Mouse (Mus musculus): ENCODE data around the gene Sart3.

Sart3 gene

DNA sequence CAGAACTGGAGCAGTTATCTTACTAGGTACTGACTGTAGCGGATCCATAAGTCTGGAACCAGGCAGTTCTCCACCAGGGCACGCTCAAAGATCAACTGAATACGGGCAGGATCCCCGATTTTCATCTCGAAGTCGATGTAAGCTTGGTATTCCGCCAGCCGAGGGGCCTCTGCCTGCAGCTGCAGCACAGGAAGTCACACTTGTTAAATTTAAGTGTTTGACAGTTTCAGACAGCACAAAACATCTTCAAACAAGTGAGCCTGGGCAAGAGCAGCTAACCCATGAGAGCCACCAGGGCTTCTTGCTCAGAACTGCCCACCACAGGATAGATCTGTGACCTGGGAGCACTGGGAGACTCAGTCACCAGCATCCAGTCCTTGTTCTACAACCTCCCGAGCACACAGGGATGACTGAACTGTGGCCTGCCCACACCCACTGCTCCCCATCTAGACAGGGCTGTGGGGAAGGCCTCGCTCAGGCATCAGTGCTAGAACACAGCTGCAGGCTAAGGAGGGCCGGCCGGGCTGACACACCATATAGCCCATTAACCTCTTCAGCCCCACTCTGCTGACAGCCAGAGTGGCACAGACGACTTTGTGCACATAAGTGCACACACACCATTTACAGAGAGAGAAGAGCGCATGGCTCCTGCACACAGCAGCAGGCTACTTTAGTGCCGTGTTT is 16.8 kb downstream of the Sart3 start:
- H3K36me3 ChIP-seq (ENCODE audit: control insufficient read depth, insufficient read depth, low read length, poor library complexity, severe bottlenecking), result peaks cover 17% of the 10 kb centered on the region
- DNase-seq (ENCODE audit: low read depth, low spot score), result no peak
- no peaks in the 10 kb centered on the region for H3K27me3 ChIP-seq (ENCODE audit: control insufficient read depth, insufficient read depth, low read length, poor library complexity, severe bottlenecking)

DNA sequence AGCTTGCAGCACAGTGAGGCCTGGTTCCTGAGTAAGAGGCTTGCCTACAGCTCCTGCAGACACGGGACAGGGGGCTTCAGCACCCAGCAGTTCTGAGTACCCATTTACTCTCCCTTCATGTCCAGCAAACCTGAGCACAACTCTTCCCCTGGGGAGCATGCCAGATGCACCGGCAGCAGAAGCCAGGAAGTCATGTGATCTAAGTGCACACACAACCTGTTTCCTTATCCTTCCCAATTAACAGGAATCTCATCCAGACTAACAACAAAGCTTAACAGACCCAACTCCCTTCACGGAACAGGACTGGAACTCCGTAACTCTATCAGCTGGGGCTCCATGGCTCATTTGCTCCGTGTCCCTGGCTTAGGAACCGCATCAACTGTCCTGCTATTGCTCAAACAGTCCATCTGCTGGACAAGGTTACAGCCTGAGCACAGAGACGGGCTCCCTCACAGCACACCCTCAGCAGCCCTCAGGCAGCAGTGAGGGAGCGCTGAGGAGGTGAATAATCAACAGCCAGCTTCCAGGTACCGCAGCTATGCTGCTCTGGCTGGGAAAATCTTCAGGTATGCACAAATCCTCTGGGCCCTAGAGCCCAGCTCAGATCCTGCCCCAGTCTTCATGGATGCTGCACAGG is 20.7 kb downstream of the Sart3 start:
- no peak for DNase-seq (ENCODE audit: low read depth, low spot score)
- Histone ChIP-seq H3K27me3 (ENCODE audit: control insufficient read depth, insufficient read depth, low read length, poor library complexity, severe bottlenecking) (no peaks in the 10 kb centered on the region), H3K36me3 (ENCODE audit: control insufficient read depth, insufficient read depth, low read length, poor library complexity, severe bottlenecking) (peaks cover 20% of the 10 kb centered on the region)

DNA sequence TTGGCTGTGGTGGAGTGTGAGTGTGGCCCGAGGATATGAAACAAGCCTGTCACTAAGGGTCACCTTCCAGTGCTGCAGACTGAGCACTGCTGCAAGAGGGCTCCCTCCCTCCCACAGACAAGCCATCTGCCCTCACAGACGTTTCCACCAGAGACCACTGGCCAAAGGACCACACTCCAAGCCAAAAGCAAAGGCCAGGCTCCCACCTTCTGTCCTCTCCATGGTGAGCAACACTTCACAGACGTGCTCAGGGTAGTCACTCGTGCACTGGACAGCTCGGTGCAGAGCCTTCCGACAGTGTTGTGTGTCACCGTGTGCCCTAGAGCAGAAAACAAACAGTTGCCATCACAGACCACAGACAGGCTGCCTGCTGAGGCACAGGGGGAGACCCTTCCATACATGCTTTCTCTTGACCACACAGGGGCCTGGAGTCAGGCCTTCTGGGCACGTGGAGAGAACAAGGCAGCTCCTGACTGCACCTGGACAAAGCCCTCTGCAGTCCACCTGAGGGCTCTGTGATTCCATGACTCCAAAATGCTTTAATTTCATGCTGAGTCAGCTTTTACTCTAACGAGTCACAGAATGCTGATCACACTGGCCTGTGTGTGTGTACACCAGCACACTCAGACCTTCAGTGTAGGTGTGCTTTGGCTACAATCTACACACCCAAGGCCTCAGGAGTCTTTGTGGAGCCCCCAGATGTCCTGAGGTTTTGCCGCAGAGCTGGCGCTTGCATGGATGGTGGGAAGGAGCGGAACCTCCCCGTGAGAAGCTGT is 23.6 kb downstream of the Sart3 start:
- peaks cover 24% of the 10 kb centered on the region for H3K36me3 ChIP-seq (ENCODE audit: control insufficient read depth, insufficient read depth, low read length, poor library complexity, severe bottlenecking)
- no peak for DNase-seq (ENCODE audit: low read depth, low spot score)
- H3K27me3 ChIP-seq (ENCODE audit: control insufficient read depth, insufficient read depth, low read length, poor library complexity, severe bottlenecking), result no peaks in the 10 kb centered on the region

DNA sequence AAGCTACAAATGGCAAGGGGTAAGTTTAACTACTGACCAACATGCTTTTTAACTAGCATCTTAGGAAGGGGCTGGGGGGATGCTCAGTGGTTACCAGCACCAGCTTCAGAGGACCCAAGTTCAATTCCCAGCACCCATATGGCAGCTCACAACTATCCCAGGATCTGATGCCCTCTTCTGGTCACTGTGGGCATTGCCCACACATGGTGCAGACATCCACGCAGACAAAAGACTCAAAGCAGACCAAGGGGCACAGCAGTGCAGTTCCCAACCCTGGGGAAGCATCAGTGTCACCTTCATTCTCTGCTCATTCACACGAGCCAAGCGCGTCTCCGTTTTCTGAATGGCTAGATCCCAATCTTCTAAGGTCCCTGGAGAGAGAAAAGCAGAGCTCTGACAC is 24.7 kb downstream of the Sart3 start:
- Histone ChIP-seq H3K27me3 (ENCODE audit: control insufficient read depth, insufficient read depth, low read length, poor library complexity, severe bottlenecking) (no peaks in the 10 kb centered on the region), H3K36me3 (ENCODE audit: control insufficient read depth, insufficient read depth, low read length, poor library complexity, severe bottlenecking) (peaks cover 23% of the 10 kb centered on the region)
- DNase-seq (ENCODE audit: low read depth, low spot score), result no peak

DNA sequence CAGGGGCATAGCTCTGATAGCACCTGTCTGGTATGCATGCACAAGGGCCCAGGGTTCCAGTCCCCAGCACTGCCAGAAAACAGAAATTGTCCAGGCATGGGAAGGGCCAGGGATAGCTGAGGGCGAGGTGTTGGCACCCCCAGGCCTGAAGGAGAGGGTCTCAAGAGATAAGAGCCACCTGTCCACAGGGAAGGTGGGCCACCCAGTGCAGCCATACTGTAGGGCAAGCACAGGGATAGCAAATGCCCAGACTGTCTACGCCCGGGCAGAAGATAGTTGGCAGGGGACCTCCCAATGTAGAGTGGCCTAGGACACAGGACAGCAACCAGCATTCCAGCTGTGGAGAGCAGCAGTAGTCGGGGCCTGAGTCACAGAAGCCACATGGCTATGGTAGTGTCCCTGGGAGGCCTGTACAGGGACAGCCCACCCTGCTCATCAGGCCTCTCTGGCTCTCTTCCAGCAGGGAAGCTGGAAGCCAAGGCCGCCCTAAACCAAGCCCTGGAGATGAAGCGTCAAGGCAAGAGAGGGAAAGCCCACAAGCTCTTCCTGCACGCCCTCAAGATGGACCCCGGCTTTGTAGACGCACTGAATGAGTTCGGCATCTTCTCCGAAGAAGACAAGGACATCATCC is 34.6 kb downstream of the Sart3 start:
- no peak for DNase-seq (ENCODE audit: low read depth, low spot score)
- Histone ChIP-seq H3K36me3 (ENCODE audit: control insufficient read depth, insufficient read depth, low read length, poor library complexity, severe bottlenecking) (peaks cover 6% of the 10 kb centered on the region), H3K27me3 (ENCODE audit: control insufficient read depth, insufficient read depth, low read length, poor library complexity, severe bottlenecking) (no peaks in the 10 kb centered on the region)

DNA sequence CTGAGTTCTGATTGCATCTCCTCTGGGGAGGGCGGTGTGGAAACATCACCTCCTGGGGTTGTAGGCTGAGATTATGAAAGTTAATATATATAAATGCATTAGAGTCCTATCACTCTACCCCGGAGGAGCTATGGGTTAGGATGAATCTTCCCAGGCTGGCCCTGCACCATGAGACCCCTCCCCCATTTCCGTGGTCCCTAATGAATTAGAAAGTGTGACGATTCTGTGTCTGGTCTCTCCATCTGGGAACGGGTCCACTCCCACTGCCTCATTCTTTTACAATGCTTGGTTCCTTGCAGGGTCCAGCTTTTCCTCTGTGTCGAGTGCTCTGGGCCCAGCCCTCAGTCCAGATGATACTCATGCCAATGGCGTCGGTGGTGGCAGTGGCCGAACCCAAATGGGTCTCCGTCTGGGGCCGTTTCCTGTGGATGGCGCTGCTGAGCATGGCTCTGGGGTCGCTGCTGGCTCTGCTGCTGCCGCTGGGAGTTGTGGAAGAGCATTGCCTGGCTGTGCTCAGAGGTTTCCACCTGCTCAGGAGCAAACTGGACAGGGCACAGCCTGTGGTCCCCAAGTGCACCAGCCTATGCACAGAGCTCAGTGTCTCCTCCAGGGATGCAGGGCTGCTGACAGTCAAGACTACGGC is 35.7 kb downstream of the Sart3 start:
- Histone ChIP-seq H3K27me3 (ENCODE audit: control insufficient read depth, insufficient read depth, low read length, poor library complexity, severe bottlenecking) (no peaks in the 10 kb centered on the region), H3K36me3 (ENCODE audit: control insufficient read depth, insufficient read depth, low read length, poor library complexity, severe bottlenecking) (peaks cover 2% of the 10 kb centered on the region)
- DNase-seq (ENCODE audit: low read depth, low spot score), result no peak

DNA sequence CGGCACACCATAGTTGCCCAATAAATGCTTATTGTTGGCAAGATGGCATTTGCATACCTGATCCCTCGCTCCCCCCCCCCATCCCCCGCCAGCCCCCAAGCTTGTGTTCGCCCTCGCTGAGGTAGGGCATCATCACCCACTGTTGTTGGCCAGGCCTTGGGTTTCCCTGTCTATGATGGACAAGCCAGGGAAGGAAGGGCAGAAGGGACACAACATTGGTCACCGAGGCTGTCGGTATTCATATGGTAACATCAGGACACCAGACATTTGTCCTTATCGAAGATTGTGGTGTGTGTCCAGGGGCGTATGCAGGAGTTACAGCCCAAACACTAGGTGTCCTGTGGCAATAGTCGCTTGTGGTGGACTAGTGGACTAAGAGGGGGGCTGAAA is 36.2 kb downstream of the Sart3 start:
- H3K36me3 ChIP-seq (ENCODE audit: control insufficient read depth, insufficient read depth, low read length, poor library complexity, severe bottlenecking), result peaks cover 2% of the 10 kb centered on the region
- DNase-seq (ENCODE audit: low read depth, low spot score), result no peak
- no peaks in the 10 kb centered on the region for H3K27me3 ChIP-seq (ENCODE audit: control insufficient read depth, insufficient read depth, low read length, poor library complexity, severe bottlenecking)

DNA sequence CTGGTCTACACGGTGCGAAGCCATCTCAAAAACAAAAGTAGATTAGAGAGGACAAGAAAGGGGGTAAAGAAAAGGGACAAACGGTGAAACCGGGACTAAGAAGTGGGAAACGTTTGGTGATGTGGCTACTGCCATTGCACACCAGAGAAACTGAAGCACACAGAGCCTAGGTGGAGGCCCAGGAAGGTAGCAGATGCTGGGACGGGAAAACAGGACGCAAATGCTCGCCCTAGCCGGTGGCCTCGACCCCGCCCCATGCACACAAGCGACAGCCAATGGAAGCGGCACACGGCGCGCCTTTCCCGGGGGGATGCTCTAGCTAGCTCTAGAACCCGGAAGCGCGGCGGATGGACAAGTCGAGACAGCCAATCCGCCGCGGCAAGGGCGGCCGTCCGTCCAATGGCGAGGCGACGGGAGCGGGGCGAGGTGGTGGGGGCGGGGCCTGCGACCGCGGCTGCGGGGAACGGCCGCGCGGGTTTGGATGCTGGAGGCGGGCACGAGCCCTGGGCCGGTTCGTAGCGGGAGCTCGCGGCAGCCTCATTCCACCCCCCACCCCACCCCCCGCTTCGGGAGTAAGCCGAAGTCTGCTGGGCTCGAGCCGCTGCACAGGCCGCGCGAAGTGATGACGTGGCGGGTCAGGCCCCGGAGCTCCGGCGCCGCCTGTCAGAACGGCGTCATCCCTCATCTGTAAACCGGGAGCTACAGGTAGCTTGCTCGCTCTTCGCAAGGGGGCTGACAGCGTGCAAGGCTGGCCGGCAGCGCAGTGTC is 36.8 kb downstream of the Sart3 start, which contains the start of gene Ficd:
Gene Ficd, plus strand, starts transcription at position 459 of the 768 bp plus-strand sequence.
- Histone ChIP-seq H3K27me3 (ENCODE audit: control insufficient read depth, insufficient read depth, low read length, poor library complexity, severe bottlenecking) (no peaks in the 10 kb centered on the region), H3K36me3 (ENCODE audit: control insufficient read depth, insufficient read depth, low read length, poor library complexity, severe bottlenecking) (peaks cover 2% of the 10 kb centered on the region)
- DNase-seq (ENCODE audit: low read depth, low spot score), result peak; percentile 96

DNA sequence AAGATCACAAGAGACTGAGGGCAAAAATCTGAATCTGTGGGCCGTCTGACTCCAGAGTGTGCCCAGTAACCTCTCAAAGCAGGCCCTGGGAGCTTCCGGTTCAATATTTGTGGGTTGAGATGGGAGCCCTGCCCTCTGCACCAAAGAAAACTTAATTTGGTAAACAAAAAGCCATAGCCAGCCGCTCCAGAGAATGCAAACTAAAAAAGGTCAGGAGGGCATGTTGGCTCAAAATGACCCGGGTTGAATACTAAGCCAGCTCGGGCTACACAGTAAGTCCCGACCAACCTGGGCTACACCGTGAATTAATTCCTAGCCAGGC is 37.3 kb downstream of the Sart3 start:
- no peaks in the 10 kb centered on the region for H3K27me3 ChIP-seq (ENCODE audit: control insufficient read depth, insufficient read depth, low read length, poor library complexity, severe bottlenecking)
- H3K36me3 ChIP-seq (ENCODE audit: control insufficient read depth, insufficient read depth, low read length, poor library complexity, severe bottlenecking), result no peaks in the 10 kb centered on the region; the same call in 1 of the 2 replicates
- no peak for DNase-seq (ENCODE audit: low read depth, low spot score)

DNA sequence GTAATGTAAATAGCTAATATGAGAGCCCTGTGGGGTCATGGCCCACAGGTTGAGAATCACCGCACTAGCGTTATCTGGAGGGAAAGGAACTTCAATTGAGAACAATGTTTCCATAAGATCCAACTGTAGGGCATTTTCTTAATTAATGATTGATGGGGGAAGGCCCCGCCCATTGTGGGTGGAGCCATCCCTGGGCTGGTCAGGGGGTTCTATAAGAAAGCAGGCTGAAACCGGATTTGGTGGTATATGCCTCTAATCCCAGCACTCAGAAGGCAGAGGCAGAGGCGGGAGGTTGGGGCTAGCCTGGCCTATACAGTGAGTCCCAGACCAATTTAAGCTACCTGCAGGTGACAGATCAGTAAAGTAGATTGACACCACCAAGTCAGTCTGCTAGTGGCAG is 37.9 kb downstream of the Sart3 start:
- DNase-seq (ENCODE audit: low read depth, low spot score), result no peak
- H3K36me3 ChIP-seq (ENCODE audit: control insufficient read depth, insufficient read depth, low read length, poor library complexity, severe bottlenecking), result no peaks in the 10 kb centered on the region; the same call in 1 of the 2 replicates
- no peaks in the 10 kb centered on the region for H3K27me3 ChIP-seq (ENCODE audit: control insufficient read depth, insufficient read depth, low read length, poor library complexity, severe bottlenecking)

DNA sequence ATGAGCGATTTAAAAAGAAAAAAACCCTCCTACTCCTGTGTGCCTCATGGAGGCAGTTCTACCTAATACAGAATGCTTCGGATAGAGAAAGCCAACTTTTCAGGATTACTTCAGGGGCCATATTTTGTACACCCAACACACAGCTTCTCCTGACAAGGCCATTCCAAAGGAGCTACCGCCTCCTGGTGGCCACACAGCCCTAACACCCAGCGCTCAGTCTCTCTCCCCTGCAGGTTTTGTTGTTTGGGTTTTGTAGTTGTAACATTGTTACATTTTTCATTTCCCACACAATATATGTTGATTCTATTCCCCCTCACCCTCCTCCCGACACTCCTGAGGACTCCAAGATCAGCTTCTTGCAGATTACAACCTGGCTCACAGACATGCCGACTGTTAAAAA is 40.1 kb downstream of the Sart3 start:
- H3K27me3 ChIP-seq (ENCODE audit: control insufficient read depth, insufficient read depth, low read length, poor library complexity, severe bottlenecking), result no peaks in the 10 kb centered on the region
- DNase-seq (ENCODE audit: low read depth, low spot score), result peak; percentile 58
- no peaks in the 10 kb centered on the region for H3K36me3 ChIP-seq (ENCODE audit: control insufficient read depth, insufficient read depth, low read length, poor library complexity, severe bottlenecking)

DNA sequence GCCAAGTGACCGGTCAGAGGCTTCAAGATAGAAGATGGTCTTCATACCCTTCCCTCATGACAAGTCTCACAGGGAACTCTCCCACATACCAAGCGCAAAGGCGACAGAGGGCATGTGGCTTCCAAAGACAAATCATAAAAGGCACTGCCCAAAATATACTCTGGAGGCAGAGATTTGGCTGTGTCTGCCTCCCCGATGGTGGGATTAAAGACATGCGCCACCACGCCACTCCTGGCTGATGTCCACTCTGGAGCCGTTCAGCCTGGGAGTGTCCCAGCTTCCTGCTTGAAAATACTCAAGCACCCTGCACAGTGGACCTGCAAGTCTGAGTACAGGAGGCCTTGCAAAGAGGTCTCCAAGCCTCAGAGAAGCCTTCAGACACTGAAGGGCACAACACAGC is 41.1 kb downstream of the Sart3 start:
- H3K36me3 ChIP-seq (ENCODE audit: control insufficient read depth, insufficient read depth, low read length, poor library complexity, severe bottlenecking), result no peaks in the 10 kb centered on the region
- DNase-seq (ENCODE audit: low read depth, low spot score), result no peak
- H3K27me3 ChIP-seq (ENCODE audit: control insufficient read depth, insufficient read depth, low read length, poor library complexity, severe bottlenecking), result no peaks in the 10 kb centered on the region

DNA sequence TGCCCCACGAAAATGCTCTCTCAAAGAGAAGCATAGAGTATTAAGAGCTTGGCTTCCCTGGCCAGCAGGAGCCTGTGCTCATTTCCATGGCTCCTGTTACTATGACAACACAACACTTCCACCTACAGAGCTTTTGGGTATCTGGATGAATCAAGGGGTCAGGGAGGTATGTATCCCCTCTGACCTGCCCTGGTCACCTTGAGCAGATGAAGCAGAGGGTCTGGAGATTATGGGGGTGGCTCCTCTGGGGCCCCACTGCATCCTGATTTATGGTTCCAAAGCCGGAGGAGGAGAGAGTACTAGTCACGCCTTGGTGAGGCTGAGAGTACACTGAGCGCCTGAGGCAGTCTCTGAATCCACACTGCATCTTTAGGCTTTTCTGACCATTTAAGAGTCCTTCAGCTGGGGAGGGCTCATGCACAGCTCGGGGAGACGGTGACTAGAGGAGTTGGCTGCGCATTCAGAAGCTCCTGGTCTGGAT is 41.6 kb downstream of the Sart3 start:
- Histone ChIP-seq H3K27me3 (ENCODE audit: control insufficient read depth, insufficient read depth, low read length, poor library complexity, severe bottlenecking) (no peaks in the 10 kb centered on the region), H3K36me3 (ENCODE audit: control insufficient read depth, insufficient read depth, low read length, poor library complexity, severe bottlenecking) (no peaks in the 10 kb centered on the region)
- no peak for DNase-seq (ENCODE audit: low read depth, low spot score)

DNA sequence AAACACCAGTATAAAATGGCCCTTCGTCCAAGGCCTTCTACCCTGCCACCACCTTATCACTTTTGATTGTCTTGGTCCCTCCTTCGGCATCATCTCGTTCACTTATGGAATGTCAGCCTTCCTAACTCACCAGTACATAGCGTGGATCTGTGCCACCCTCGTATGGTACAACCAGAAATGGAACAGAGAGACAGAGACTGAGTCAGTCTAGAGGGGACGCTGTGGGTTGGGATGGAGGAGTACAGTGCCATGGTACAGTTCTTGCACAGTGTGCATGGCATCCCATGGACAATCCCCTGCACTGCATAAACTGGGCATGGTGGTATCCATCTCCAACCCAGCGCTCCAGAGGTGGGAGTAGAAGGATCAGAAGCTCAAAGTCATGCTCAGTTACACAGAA is 43.6 kb downstream of the Sart3 start:
- Histone ChIP-seq H3K27me3 (ENCODE audit: control insufficient read depth, insufficient read depth, low read length, poor library complexity, severe bottlenecking) (no peaks in the 10 kb centered on the region), H3K36me3 (ENCODE audit: control insufficient read depth, insufficient read depth, low read length, poor library complexity, severe bottlenecking) (no peaks in the 10 kb centered on the region)
- DNase-seq (ENCODE audit: low read depth, low spot score), result no peak
